Mouse (Mus musculus): ENCODE results near the gene Sptbn4.
A peak's percentile ranks its signal among the peaks of the same experiment; 100 is the strongest.

The Sptbn4 gene

DNA sequence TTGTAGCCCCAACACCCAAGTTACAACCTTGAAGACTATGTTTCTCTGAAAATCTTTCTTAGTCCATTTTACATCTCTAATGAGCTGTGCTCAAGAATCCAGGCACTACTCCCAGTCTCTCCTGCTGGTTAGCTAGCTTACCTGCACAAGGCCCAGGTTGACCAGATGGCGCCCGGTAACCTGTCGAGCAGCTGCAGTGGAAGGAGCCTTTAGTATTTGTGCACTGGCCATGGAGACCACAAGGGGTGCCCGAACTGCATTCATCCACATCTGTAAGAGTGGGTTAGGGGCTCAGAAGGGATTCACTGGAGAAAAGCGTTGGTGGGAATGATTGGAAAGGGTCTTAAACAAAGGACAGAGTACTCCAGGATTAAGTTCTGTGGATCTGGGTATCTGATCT, 124.5 kb downstream of the Sptbn4 start:
- DNase-seq: no peak

- no peak for DNase-seq
These were observed 125.2 kb downstream of the Sptbn4 start for GRCm38 (mm10) chr7:27322291-27322690.

DNA sequence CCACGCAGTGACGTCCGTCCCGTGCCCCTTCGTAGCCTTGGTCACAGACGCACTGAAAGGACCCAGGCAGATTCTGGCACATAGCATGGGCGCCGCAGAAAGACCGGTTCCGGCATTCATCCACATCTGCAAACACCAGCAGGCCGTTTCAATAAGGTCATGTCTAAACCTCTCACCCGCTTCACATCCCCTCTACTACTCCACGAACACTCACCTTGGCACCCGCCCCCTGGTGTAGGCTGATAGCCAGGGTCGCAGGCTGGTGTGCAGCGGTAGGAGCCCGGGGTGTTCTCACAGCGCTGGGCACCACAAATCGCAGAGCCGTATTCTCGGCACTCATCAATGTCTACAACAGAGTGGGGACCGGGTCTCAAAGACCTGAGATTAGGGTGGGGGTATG, 128.1 kb downstream of the Sptbn4 start:
- DNase-seq: no peak

DNA sequence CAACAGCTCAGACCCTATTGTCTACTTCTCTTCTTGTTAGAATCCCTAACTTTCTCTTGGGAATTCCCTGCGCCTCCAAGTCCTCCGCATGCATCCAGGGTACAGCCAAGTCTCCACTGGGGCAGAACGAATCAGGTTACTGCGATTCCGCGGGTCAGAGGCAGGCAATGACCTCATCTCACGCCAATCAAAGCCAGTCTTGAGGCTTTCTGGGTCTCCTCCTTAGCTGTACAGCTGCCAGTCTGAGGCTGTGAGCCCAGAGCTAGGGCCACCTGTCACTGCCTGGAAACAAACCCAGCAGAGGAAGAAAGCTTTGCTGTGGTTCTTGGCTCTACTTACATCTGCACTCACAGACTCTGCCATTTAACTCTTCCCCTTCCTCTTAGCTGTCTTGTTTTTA, 131.5 kb downstream of the Sptbn4 start:
- peak; percentile 49 for DNase-seq

GRCm38 (mm10) chr7:27314393-27314792, 133.1 kb downstream of the Sptbn4 start:
- no peak for DNase-seq

DNA sequence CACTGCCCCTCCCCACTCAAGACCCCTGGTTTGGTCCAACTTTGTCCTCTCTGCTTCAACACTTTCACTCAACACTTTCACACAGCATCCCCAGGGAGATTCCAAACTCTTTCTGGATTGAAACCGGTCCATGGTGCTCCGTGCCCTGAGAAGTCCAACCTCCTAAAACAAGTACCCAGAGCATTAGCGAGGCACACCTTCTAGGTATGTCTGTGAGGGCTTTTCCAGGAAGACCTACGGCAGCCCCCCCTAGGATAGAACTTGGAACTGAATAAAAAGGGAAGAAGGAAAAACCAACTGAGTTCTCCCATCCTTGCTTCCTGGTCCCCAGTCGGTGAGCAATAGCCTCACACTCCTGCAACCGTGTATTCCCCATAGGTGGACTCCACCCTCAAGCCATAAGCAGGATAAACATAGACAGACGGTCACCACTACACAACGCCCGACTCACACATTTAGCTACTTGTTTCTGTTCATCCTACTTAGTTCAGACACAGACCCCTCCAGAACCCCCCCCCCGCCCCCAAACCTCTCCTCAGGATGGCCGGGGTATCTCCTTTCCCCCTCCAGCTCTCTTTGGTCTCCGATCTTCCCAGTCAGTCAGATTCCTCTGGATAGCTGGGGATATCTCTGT, 135.7 kb downstream of the Sptbn4 start:
- no peak for DNase-seq

DNA sequence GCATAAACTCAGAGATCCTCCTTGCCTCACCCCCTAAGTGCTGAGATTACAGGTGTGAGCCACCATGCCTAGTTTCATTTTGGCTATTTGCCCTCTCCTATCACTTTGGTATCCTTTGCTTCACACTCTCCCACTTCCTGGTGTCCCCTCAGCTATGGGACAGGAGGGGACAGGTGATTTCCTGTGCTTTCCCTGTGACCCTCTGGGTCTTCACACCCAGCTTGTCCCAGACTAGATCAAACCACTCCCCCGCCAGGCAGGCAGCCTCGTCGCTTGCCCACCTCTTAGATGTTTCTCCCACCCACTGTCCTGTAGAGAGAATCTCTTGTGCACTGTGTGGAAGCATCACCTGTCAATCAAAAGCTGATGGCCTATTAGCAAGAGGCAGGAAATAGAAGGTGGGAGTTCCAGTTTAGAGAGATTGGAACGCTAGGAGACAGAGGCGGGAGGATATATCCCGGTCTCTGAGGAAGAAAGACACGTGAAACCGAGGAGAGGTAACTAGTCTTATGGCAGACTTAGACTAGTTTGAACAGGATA, 136.4 kb downstream of the Sptbn4 start:
- no peak for DNase-seq

DNA sequence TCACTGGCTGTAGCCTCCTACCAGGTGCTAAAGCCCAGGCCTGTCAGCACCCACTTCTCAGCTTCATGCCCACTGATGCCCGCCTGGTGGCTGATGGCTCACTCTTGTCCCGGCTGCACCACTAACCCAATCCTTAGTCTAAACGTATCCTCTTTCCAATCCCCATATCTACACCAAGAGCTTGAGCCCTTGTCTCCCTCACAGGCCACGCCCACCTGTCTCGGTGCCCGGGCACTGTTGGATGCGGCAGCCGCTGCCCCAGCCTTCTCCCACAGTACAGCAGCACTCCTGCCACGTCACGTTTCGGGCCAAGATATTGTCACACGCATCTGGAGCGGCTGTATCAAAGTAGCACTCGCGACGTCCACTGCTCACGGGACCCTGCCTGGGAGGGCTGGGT, 137.2 kb downstream of the Sptbn4 start:
- DNase-seq: peak; percentile 61

DNA sequence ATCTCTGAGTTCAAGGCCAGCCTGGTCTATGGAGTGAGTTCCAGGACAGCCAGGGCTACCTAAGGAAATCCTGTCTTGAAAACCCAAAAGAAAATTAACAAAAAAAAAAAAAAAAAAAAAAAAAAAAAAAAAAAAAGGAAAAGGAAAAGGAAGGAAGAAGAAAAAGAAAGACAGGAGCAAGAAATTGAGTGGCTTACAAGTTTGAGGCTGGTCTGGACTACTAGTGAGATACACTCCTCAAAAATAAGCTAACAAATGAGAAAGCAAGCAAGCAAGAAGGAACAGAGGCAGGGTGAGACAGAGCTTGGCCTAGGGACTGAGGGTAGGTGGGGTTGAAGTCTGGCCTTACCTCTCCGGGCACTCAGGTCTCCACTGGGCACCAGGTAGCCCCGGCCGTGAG, 137.7 kb downstream of the Sptbn4 start:
- DNase-seq: no peak

DNA sequence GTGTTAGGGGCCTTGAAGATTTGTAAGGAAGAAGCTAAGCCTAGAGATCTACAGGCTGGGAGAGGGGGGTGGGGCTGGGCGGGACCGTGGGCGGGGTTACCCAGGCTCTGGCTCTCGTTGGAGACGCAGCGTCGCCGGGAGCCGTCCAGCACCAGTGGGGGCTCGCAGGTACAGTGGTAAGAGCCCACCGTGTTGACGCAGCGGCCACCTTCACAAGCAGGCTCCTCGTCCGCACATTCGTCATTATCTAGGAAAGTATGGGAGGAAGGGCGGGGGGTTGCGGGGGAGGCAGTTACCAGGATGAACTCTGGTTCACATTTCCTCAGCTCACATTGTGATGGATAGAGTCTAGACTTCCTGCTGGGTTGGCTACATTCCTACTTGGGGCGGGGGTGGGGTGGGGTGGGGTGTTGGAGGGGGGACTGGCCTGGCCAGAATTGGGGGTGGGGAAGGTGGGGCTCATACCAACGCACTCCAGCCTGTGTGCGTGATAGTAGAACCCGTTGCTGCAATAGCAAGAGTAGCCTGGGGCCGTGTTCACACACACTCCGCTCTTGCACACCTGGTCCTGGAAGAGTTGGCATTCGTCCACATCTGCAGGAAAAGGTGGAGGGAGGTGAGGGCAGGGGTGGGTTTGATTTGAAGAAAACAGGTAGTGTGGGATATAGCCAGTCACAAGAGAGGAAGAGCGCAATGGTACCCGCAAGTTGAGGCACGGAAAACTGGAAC, 138.5 kb downstream of the Sptbn4 start:
- no peak for DNase-seq

- no peak for DNase-seq
These were observed 139.9 kb downstream of the Sptbn4 start for GRCm38 (mm10) chr7:27307551-27307950.
